Mouse (Mus musculus) MEL (cell line): ENCODE results near the gene Gusb. TPM values are rescaled to one million over a fixed set of nuclear protein-coding genes. Genes with fewer than 3 reads are reported as not detected.

Source experiments
- DNase-seq: peaks from one replicate; pipeline ENCODE4 v3.0.0; 2011; ENCODE audit warnings: low read depth, low spot score
- H3K27ac ChIP-seq: 2 replicates; pipeline ENCODE4 v1.5.1; 2012; ENCODE audit warnings: low read depth, mild to moderate bottlenecking, control low read depth, low read length, moderate library complexity; ENCODE audit not compliant: control insufficient read depth
- H3K27me3 ChIP-seq, 2 experiments: fragments of 150-350 bp in 1 of 2; sonication (generic) in 1 of 2; 2 replicates each; pipeline ENCODE4 v1.6.1; 2012; ENCODE audit warnings: low read length in 2 of 2, mild to moderate bottlenecking in 2 of 2, improper control_type of control experiment in 1 of 2, moderate library complexity in 1 of 2; ENCODE audit not compliant: insufficient read depth in 2 of 2, control insufficient read depth in 1 of 2
- H3K36me3 ChIP-seq, 2 experiments: 2 replicates each; pipeline ENCODE4 v1.6.1; 2012 to 2014; ENCODE audit warnings: low read length in 2 of 2, improper control_type of control experiment in 1 of 2, inconsistent platforms in 1 of 2, mild to moderate bottlenecking in 1 of 2; ENCODE audit not compliant: insufficient read depth in 2 of 2, control insufficient read depth in 1 of 2
- H3K4me1 ChIP-seq, 2 experiments: fragments of 150-350 bp in 1 of 2; sonication (generic) in 1 of 2; 2 replicates each; pipeline ENCODE4 v1.6.1; 2012; ENCODE audit warnings: low read length in 2 of 2, improper control_type of control experiment in 1 of 2, mild to moderate bottlenecking in 1 of 2; ENCODE audit not compliant: insufficient read depth in 2 of 2, control insufficient read depth in 1 of 2
- H3K4me3 ChIP-seq, 2 experiments: fragments of 150-350 bp in 1 of 2; sonication (generic) in 1 of 2; 2 replicates each; pipeline ENCODE4 v1.5.1; 2012; ENCODE audit warnings: low read depth in 2 of 2, low read length in 2 of 2, mild to moderate bottlenecking in 2 of 2, moderate library complexity in 2 of 2, control low read depth in 1 of 2, improper control_type of control experiment in 1 of 2; ENCODE audit not compliant: control insufficient read depth in 1 of 2, insufficient read depth in 1 of 2
- H3K79me2 ChIP-seq: 2 replicates; pipeline ENCODE4 v1.6.1; 2012; ENCODE audit warnings: mild to moderate bottlenecking, low read length, moderate library complexity; ENCODE audit not compliant: control insufficient read depth, poor library complexity, insufficient read depth
- H3K9ac ChIP-seq: 2 replicates; pipeline ENCODE4 v1.6.1; 2012; ENCODE audit warnings: low read depth, mild to moderate bottlenecking, control low read depth, low read length, moderate library complexity; ENCODE audit not compliant: control insufficient read depth, poor library complexity, severe bottlenecking
- H3K9me3 ChIP-seq: fragments of 150-350 bp; sonication (generic); replicated peaks from 2 replicates; pipeline ENCODE4 v1.6.1; 2012; ENCODE audit warnings: mild to moderate bottlenecking, low read length, improper control_type of control experiment, moderate library complexity; ENCODE audit not compliant: insufficient read depth
- CHD1 ChIP-seq: IDR thresholded peaks from 2 replicates; pipeline ENCODE4 v1.6.1; 2012; ENCODE audit warnings: low read depth, mild to moderate bottlenecking, inconsistent platforms, low read length, improper control_type of control experiment
- CTCF ChIP-seq, 3 experiments: IDR thresholded peaks in 2 of 3; conservative IDR thresholded peaks in 1 of 3; 2 replicates each; pipeline ENCODE4 v1.5.1; 2011 to 2012; ENCODE audit warnings: low read length in 3 of 3, low read depth in 2 of 3, mild to moderate bottlenecking in 2 of 3, improper control_type of control experiment in 1 of 3, inconsistent platforms in 1 of 3, mixed read lengths in 1 of 3, moderate library complexity in 1 of 3; ENCODE audit not compliant: control insufficient read depth in 1 of 3, insufficient read depth in 1 of 3, poor library complexity in 1 of 3, severe bottlenecking in 1 of 3
- E2F4 ChIP-seq: IDR thresholded peaks from 2 replicates; pipeline ENCODE4 v1.6.1; 2011; ENCODE audit warnings: low read depth, low read length, improper control_type of control experiment, borderline replicate concordance
- ELF1 ChIP-seq: IDR thresholded peaks from 2 replicates; pipeline ENCODE4 v1.6.1; 2014; ENCODE audit warnings: low read depth, mild to moderate bottlenecking, inconsistent platforms, low read length, improper control_type of control experiment, moderate library complexity
- ETS1 ChIP-seq: IDR thresholded peaks from 2 replicates; pipeline ENCODE4 v1.6.1; 2012; ENCODE audit warnings: low read depth, mild to moderate bottlenecking, inconsistent platforms, low read length, improper control_type of control experiment, moderate library complexity
- GATA1 ChIP-seq: IDR thresholded peaks from 2 replicates; pipeline ENCODE4 v1.6.1; 2011; ENCODE audit warnings: low read depth, low read length, improper control_type of control experiment
- KAT2A ChIP-seq: conservative IDR thresholded peaks from 2 replicates; pipeline ENCODE4 v1.6.1; 2012; ENCODE audit warnings: low read depth, low read length, improper control_type of control experiment, inconsistent platforms
- MAX ChIP-seq: IDR thresholded peaks from 2 replicates; pipeline ENCODE4 v1.6.1; 2011; ENCODE audit warnings: low read length, improper control_type of control experiment
- MAZ ChIP-seq: IDR thresholded peaks from 2 replicates; pipeline ENCODE4 v1.6.1; 2012; ENCODE audit warnings: low read depth, mild to moderate bottlenecking, inconsistent platforms, low read length, improper control_type of control experiment
- MEF2A ChIP-seq: IDR thresholded peaks from 2 replicates; pipeline ENCODE4 v1.6.1; 2014; ENCODE audit warnings: low read depth, mild to moderate bottlenecking, inconsistent platforms, low read length, improper control_type of control experiment; ENCODE audit not compliant: poor library complexity, insufficient replicate concordance, severe bottlenecking; ENCODE audit errors: extremely low read depth
- MXI1 ChIP-seq: IDR thresholded peaks from 2 replicates; pipeline ENCODE4 v1.6.1; 2011; ENCODE audit warnings: mild to moderate bottlenecking, low read depth, low read length, improper control_type of control experiment
- MYC ChIP-seq: IDR thresholded peaks from 2 replicates; pipeline ENCODE4 v1.6.1; 2011; ENCODE audit warnings: low read depth, mild to moderate bottlenecking, low read length, improper control_type of control experiment, moderate library complexity
- POLR2A ChIP-seq, 2 experiments: IDR thresholded peaks; 2 replicates each; pipeline ENCODE4 v1.6.1; 2011 to 2012; ENCODE audit warnings: low read length in 2 of 2, mild to moderate bottlenecking in 2 of 2, control low read depth in 1 of 2, improper control_type of control experiment in 1 of 2, low read depth in 1 of 2, moderate library complexity in 1 of 2; ENCODE audit not compliant: control insufficient read depth in 1 of 2, insufficient read depth in 1 of 2, poor library complexity in 1 of 2
- POLR2AphosphoS2 ChIP-seq: IDR thresholded peaks from 2 replicates; pipeline ENCODE4 v1.6.1; 2011; ENCODE audit warnings: low read length, improper control_type of control experiment
- RAD21 ChIP-seq: IDR thresholded peaks from 2 replicates; pipeline ENCODE4 v1.6.1; 2011; ENCODE audit warnings: mild to moderate bottlenecking, low read depth, low read length, improper control_type of control experiment
- RCOR1 ChIP-seq: IDR thresholded peaks from 2 replicates; pipeline ENCODE4 v1.6.1; 2012; ENCODE audit warnings: low read depth, mild to moderate bottlenecking, inconsistent platforms, low read length, improper control_type of control experiment
- SIN3A ChIP-seq: IDR thresholded peaks from 2 replicates; pipeline ENCODE4 v1.6.1; 2012; ENCODE audit warnings: low read length, improper control_type of control experiment, inconsistent platforms
- USF1 ChIP-seq: IDR thresholded peaks from 2 replicates; pipeline ENCODE4 v1.6.1; 2014; ENCODE audit warnings: low read depth, mild to moderate bottlenecking, inconsistent platforms, low read length, improper control_type of control experiment, moderate library complexity
- USF2 ChIP-seq, 2 experiments: IDR thresholded peaks; 2 replicates each; pipeline ENCODE4 v1.6.1; 2011 to 2012; ENCODE audit warnings: improper control_type of control experiment in 2 of 2, low read length in 2 of 2, borderline replicate concordance in 1 of 2, inconsistent platforms in 1 of 2, low read depth in 1 of 2, mild to moderate bottlenecking in 1 of 2; ENCODE audit not compliant: insufficient read depth in 1 of 2
- ZKSCAN1 ChIP-seq: IDR thresholded peaks from 2 replicates; pipeline ENCODE4 v1.6.1; 2012; ENCODE audit warnings: low read depth, mild to moderate bottlenecking, inconsistent platforms, low read length, improper control_type of control experiment, moderate library complexity
- ZNF384 ChIP-seq: IDR thresholded peaks from 2 replicates; pipeline ENCODE4 v1.6.1; 2012; ENCODE audit warnings: low read depth, mild to moderate bottlenecking, inconsistent platforms, low read length, improper control_type of control experiment
- polyA plus RNA-seq, 2 experiments: library from polyadenylated mRNA; stranded (reverse) in 1 of 2; unstranded in 1 of 2; fragments of >175 nt in 1 of 2; fragments of >200 nt in 1 of 2; gene quantifications; 2 replicates each; pipeline versions ENCODE4 v1.2.1 to v1.2.4; 2012; ENCODE audit warnings: low replicate concordance in 2 of 2, low read depth in 1 of 2; ENCODE audit not compliant: insufficient read length in 2 of 2, insufficient read depth in 1 of 2, missing spikeins in 1 of 2
- total RNA-seq: library from RNA; depleted of rRNA; stranded (reverse); fragments of 300-350 nt; gene quantifications from 2 replicates; pipeline ENCODE4 v1.2.3, GENCODE M21; 2012

Gusb gene
- total and polyA plus RNA-seq, 3 experiments: 44.4 to 107 (median 54.2) TPM

- H3K27me3 ChIP-seq: no peaks in the 10 kb centered on the region
- H3K4me3 ChIP-seq: no peak overlapping the region
- no peak overlapping the region for H3K9ac ChIP-seq
- TF ChIP-seq POLR2AphosphoS2 (no peak), MEF2A (no peak), USF1 (peak; percentile 60), MAZ (no peak), MYC (0 out of 2 replicates have a peak, but pooled peaks have one; percentile 22), POLR2A (IDR thresholded peaks at IDR 0.05; ENCODE audit: control insufficient read depth in 1 of 2, insufficient read depth in 1 of 2, low read depth in 1 of 2, low read length in 2 of 2, poor library complexity in 1 of 2) (no peak), SIN3A (no peak), ZNF384 (peak; percentile 58; the same call in 1 of the 2 replicates), CTCF (IDR thresholded peaks at IDR 0.05 in 2 of 3, conservative IDR thresholded peaks at IDR 0.05 in 1 of 3; ENCODE audit: control insufficient read depth in 1 of 3, insufficient read depth in 1 of 3, low read depth in 2 of 3, low read length in 3 of 3, poor library complexity in 1 of 3, severe bottlenecking in 1 of 3) (no peak), GATA1 (peak; percentile 9; the same call in 1 of the 2 replicates), MXI1 (0 out of 2 replicates have a peak, but pooled peaks have one; percentile 19), ELF1 (no peak), ZKSCAN1 (no peak)
- peak; percentile 48 for DNase-seq
- H3K36me3 ChIP-seq: peaks cover 2 to 6% of the 10 kb centered on the region in 2 experiments; a peak in 3 of 4 replicates
- no peaks in the 10 kb centered on the region for H3K9me3 ChIP-seq
- H3K4me1 ChIP-seq: peaks cover 0 to 4% of the 10 kb centered on the region in 2 experiments; a peak in 1 of 4 replicates
- no peaks in the 10 kb centered on the region for H3K79me2 ChIP-seq
- no peak overlapping the region for H3K27ac ChIP-seq
Observed at GRCm38 (mm10) chr5:129991898-129992297, 11.0 kb downstream of the Gusb start.

GRCm38 (mm10) chr5:129989376-129989775 is 13.5 kb downstream of the Gusb start:
- no peak overlapping the region for H3K27ac ChIP-seq
- peaks cover 0 to 4% of the 10 kb centered on the region in 2 experiments; a peak in 1 of 4 replicates for H3K4me1 ChIP-seq

GRCm38 (mm10) chr5:129980216-129980615 is 22.6 kb downstream of the Gusb start:
- peaks cover 8% of the 10 kb centered on the region for H3K79me2 ChIP-seq
- peaks cover 7 to 24% of the 10 kb centered on the region in 2 experiments for H3K36me3 ChIP-seq
- no peaks in the 10 kb centered on the region for H3K9me3 ChIP-seq
- peaks cover 6 to 14% of the 10 kb centered on the region in 2 experiments; a peak in 3 of 4 replicates for H3K4me1 ChIP-seq
- H3K27ac ChIP-seq: no peak overlapping the region
- H3K27me3 ChIP-seq: no peaks in the 10 kb centered on the region
- TF ChIP-seq GATA1 (no peak), MEF2A (no peak), CHD1 (no peak), RAD21 (no peak), E2F4 (no peak), MAX (no peak), USF2 (IDR thresholded peaks at IDR 0.05; ENCODE audit: borderline replicate concordance in 1 of 2, insufficient read depth in 1 of 2, low read depth in 1 of 2, low read length in 2 of 2) (no peak), KAT2A (no peak), RCOR1 (no peak), ZNF384 (no peak), ETS1 (no peak)
- H3K4me3 ChIP-seq: no peak overlapping the region
- H3K9ac ChIP-seq: no peak overlapping the region
- no peak for DNase-seq

More at GRCm38 (mm10) chr5:129989376-129989775, 13.5 kb downstream of the Gusb start:
- TF ChIP-seq POLR2AphosphoS2 (0 out of 2 replicates have a peak, but pooled peaks have one; percentile 6), RCOR1 (no peak)
- Histone ChIP-seq H3K36me3 (peaks cover 2 to 6% of the 10 kb centered on the region in 2 experiments; a peak in 3 of 4 replicates), H3K9me3 (no peaks in the 10 kb centered on the region), H3K27me3 (no peaks in the 10 kb centered on the region), H3K9ac (no peak overlapping the region), H3K4me3 (no peak overlapping the region), H3K79me2 (no peaks in the 10 kb centered on the region)
- no peak for DNase-seq
